ENCODE assay signal across 20 mouse cellular contexts in the genomic region with DNA sequence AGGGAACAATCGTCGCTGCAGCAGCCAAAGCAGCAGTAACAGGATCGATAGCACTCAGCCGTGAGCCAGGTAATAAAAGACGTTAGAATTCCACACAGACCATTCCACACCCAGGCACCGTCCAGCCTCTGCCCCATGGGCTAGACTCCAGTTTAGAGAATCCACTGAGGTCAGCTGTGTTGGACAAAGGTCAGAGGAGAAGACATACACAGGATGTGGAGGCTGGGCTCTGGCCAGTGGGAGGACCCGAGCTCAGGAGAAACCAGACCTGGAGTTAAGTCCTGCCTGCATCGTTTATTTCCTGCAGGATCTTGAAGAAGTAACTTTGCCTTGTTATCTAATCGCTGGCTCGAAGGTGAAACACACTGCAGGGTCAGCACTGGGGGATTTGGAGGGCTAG.
DNase-seq lines count a peak whose midpoint lies in the region; ATAC-seq lines count a peak whose summit lies in the region.
"Had no signal": no experiment of that assay in that cellular context is flagged by ENCODE, and none has a peak within 500 bp of the region (broad histone marks: within the 10 kb centered on the region; RNA-seq: fewer than 3 reads in every experiment).

No protein-coding gene starts in this region.

- H3K27me3 ChIP-seq in kidney, embryonic 14.5 days (ENCODE audit: control insufficient read depth, insufficient read depth, low read length): no peaks in the 10 kb centered on the region
- no peaks in the 10 kb centered on the region for H3K27me3 ChIP-seq in midbrain, embryonic 11.5 days (ENCODE audit: control insufficient read depth, insufficient read depth, low read length)
- H3K27me3 ChIP-seq in midbrain, embryonic 13.5 days: no peaks in the 10 kb centered on the region
- H3K27me3 ChIP-seq: forebrain, embryonic 15.5 days had no signal

- H3K4me1 ChIP-seq in kidney, embryonic 14.5 days (ENCODE audit: control insufficient read depth, insufficient read depth, low read length): no peaks in the 10 kb centered on the region
- no peaks in the 10 kb centered on the region for H3K4me1 ChIP-seq in midbrain, embryonic 11.5 days (ENCODE audit: control insufficient read depth, insufficient read depth, low read length)
- no peaks in the 10 kb centered on the region for H3K4me1 ChIP-seq in midbrain, embryonic 13.5 days (replicated peaks)
- H3K4me1 ChIP-seq: embryonic facial prominence, embryonic 12.5 days; forebrain, embryonic 15.5 days had no signal

- no peaks in the 10 kb centered on the region for H3K36me3 ChIP-seq in kidney, embryonic 14.5 days (ENCODE audit: control insufficient read depth, insufficient read depth, low read length)
- H3K36me3 ChIP-seq in midbrain, embryonic 11.5 days (ENCODE audit: control insufficient read depth, insufficient read depth, low read length): no peaks in the 10 kb centered on the region
- H3K36me3 ChIP-seq in midbrain, embryonic 13.5 days: peaks cover 12% of the 10 kb centered on the region
- H3K36me3 ChIP-seq: embryonic facial prominence, embryonic 12.5 days; forebrain, embryonic 15.5 days; heart, embryonic 10.5 days had no signal

- H3K9ac ChIP-seq in kidney, embryonic 14.5 days (ENCODE audit: low read depth, low read length): no peak overlapping the region
- no peak overlapping the region for H3K9ac ChIP-seq in midbrain, embryonic 11.5 days (ENCODE audit: low read length)
- H3K9ac ChIP-seq in midbrain, embryonic 13.5 days (replicated peaks): no peak overlapping the region
- H3K9ac ChIP-seq: embryonic facial prominence, embryonic 12.5 days; forebrain, embryonic 15.5 days; hindbrain, embryonic 14.5 days had no signal

- 28% methylated on average over 10 of the region's 10 CpGs for WGBS in kidney, embryonic 14.5 days
- WGBS in midbrain, embryonic 11.5 days: 79% methylated on average over 10 of the region's 10 CpGs
- WGBS in midbrain, embryonic 13.5 days: 81% methylated on average over 10 of the region's 10 CpGs

- no peak overlapping the region for H3K27ac ChIP-seq in kidney, embryonic 14.5 days (ENCODE audit: low read depth, low read length)
- H3K27ac ChIP-seq in midbrain, embryonic 11.5 days (ENCODE audit: low read depth, low read length): no peak overlapping the region
- no peak overlapping the region for H3K27ac ChIP-seq in midbrain, embryonic 13.5 days
- H3K27ac ChIP-seq: embryonic facial prominence, embryonic 12.5 days; forebrain, embryonic 15.5 days; heart, embryonic 10.5 days; hindbrain, embryonic 14.5 days had no signal

- DNase-seq in embryo, embryonic 10.5 days (ENCODE audit: low spot score): peak; percentile 12
- no peak for DNase-seq in embryo, embryonic 9.5 days (ENCODE audit: extremely low spot score)
- peak; percentile 11 for DNase-seq in kidney, adult 11 months
- DNase-seq in midbrain, embryonic 11.5 days (ENCODE audit: low spot score, missing footprints): peak; percentile 59
- peak; percentile 80 for DNase-seq in yolk sac, embryonic 10.5 days (ENCODE audit: low spot score)
- no peak for DNase-seq in heart, adult 11 months
- DNase-seq: adrenal gland, postnatal 10 days; cerebellum, adult 11-12 months; cerebellum, adult 9-10 months; cerebellum, postnatal 25 days; gastrocnemius, postnatal 36 days; heart, adult 18-20 months; heart, postnatal 10 days; heart, postnatal 4 days had no signal

- ATAC-seq in kidney, embryonic 14.5 days (ENCODE audit: low FRiP score, low TSS enrichment): no peak
- ATAC-seq in midbrain, embryonic 11.5 days (ENCODE audit: low FRiP score): no peak
- ATAC-seq in midbrain, embryonic 13.5 days: no peak
- ATAC-seq: forebrain, embryonic 15.5 days had no signal

- no peaks in the 10 kb centered on the region for H3K9me3 ChIP-seq in kidney, embryonic 14.5 days (ENCODE audit: control insufficient read depth, low read length)
- no peaks in the 10 kb centered on the region for H3K9me3 ChIP-seq in midbrain, embryonic 11.5 days (ENCODE audit: control insufficient read depth, low read length)
- no peaks in the 10 kb centered on the region for H3K9me3 ChIP-seq in midbrain, embryonic 13.5 days
- H3K9me3 ChIP-seq: embryonic facial prominence, embryonic 12.5 days; forebrain, embryonic 15.5 days; heart, embryonic 10.5 days had no signal

- no peak overlapping the region for H3K4me3 ChIP-seq in kidney, embryonic 14.5 days (ENCODE audit: low read length)
- H3K4me3 ChIP-seq in midbrain, embryonic 11.5 days (ENCODE audit: low read depth, low read length): no peak overlapping the region
- H3K4me3 ChIP-seq in midbrain, embryonic 13.5 days (replicated peaks): no peak overlapping the region
- H3K4me3 ChIP-seq: embryonic facial prominence, embryonic 12.5 days; forebrain, embryonic 15.5 days; heart, embryonic 10.5 days had no signal

- no peak overlapping the region for H3K4me2 ChIP-seq in kidney, embryonic 14.5 days (replicated peaks; ENCODE audit: low read depth, low read length)
- H3K4me2 ChIP-seq in midbrain, embryonic 11.5 days: no peak overlapping the region
- no peak overlapping the region for H3K4me2 ChIP-seq in midbrain, embryonic 13.5 days (replicated peaks)
- H3K4me2 ChIP-seq: embryonic facial prominence, embryonic 12.5 days; forebrain, embryonic 15.5 days; hindbrain, embryonic 14.5 days had no signal

Comparison
In these comparisons a context has a peak if more than half of its experiments do, and no peak if none do; other contexts are left out.
1. DNase-seq: peak in embryo, embryonic 10.5 days (single experiment), kidney, adult 11 months (single experiment), midbrain, embryonic 11.5 days (single experiment) and yolk sac, embryonic 10.5 days (single experiment); none in embryo, embryonic 9.5 days (single experiment) and heart, adult 11 months (single experiment).